Mouse (Mus musculus): ENCODE data around the gene Soat1. TPM values are rescaled to one million over a fixed set of nuclear protein-coding genes. Genes with fewer than 3 reads are reported as not detected.

Soat1 gene
- polyA plus RNA-seq, 1 experiment from 2014 or later: 12.4 TPM

DNA sequence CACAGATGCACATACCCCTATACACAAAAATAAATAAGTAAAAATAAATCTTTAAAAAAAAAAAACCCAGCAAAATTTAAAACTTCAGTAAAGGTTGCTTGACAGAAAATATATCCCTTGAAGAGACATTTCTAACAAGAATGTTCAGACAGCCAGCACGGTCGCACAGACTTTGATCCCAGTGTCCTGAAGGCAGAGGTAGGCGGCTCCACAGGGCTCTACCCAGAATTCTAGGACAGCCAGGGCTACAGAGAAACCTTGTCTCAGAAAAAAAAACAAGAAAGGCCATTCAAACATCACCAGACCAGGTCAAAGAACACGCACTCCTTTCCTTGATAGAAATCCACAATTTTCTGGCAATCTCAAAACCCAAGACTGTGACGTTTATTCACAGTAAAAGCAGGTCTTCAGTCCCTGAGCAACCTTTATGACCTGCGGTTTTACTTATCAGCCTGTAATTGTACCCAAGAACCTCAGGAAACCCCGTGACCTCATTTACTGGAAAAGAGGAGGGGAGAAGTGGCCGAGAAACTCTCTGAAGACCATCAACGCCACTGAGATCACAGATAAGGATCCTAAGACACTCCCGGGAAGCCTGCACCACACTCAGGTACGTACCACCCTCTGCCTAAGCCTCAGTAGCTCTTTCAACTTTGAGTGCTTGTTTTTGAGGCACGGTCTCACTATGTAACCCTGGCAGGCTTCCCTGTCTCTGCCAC is 11.7 kb downstream of the Soat1 start:
- no peak for ATAC-seq (replicated peaks)
- Histone ChIP-seq H3K9me3 (no peaks in the 10 kb centered on the region), H3K4me3 (no peak overlapping the region), H3K4me1 (no peaks in the 10 kb centered on the region), H3K9ac (replicated peaks) (no peak overlapping the region), H3K27me3 (no peaks in the 10 kb centered on the region), H3K4me2 (replicated peaks) (no peak overlapping the region), H3K36me3 (peaks cover 16% of the 10 kb centered on the region; the same call in 1 of the 2 replicates), H3K27ac (replicated peaks) (no peak overlapping the region)
- WGBS: 86% methylated on average over 12 of the region's 12 CpGs

DNA sequence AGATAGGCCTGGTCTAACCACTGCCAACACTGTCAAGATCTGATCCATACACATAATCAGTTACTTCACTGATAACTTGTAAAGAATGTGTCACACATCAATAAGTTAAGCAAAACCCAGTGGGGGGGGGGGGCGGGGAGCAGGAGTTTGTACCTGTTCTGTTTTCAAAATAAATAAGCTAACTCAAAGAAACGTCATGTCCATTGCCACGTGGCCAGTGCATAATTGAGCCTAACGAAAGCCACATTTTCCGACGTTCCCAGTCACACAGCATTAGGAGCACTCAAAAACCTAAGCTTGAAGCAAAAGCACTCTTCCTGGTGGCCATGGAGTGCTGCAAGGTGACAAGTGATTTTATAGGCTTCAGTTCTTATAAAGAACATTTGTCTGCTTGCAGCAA is 13.1 kb downstream of the Soat1 start:
- WGBS: 87% methylated on average over 6 of the region's 6 CpGs
- Histone ChIP-seq H3K27ac (replicated peaks) (no peak overlapping the region), H3K9ac (replicated peaks) (no peak overlapping the region), H3K4me1 (no peaks in the 10 kb centered on the region), H3K27me3 (no peaks in the 10 kb centered on the region), H3K4me2 (replicated peaks) (no peak overlapping the region), H3K4me3 (no peak overlapping the region), H3K9me3 (no peaks in the 10 kb centered on the region), H3K36me3 (peaks cover 10% of the 10 kb centered on the region; the same call in 1 of the 2 replicates)
- ATAC-seq (replicated peaks): no peak

DNA sequence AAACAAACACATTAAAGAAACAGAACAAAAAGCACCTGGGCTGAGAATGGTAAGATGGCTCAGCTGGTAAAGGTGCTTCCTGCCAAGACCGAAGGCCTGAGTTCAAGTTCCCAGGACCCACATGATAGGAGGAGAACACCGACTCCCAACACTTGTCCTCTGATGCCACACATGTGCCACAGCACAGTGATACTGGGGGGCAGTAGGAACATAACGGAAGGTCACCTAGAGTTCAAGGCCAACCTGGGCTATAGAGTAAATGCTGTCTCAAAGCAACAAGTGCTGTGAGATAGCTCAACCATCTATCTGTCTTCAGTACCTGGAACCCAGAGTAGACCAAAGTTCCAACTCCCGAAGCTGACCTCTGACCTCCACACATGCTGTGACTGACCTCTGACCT is 13.9 kb downstream of the Soat1 start:
- Histone ChIP-seq H3K36me3 (peaks cover 5% of the 10 kb centered on the region; the same call in 1 of the 2 replicates), H3K27me3 (no peaks in the 10 kb centered on the region), H3K9ac (replicated peaks) (no peak overlapping the region), H3K4me3 (no peak overlapping the region), H3K4me2 (replicated peaks) (no peak overlapping the region), H3K4me1 (no peaks in the 10 kb centered on the region), H3K9me3 (no peaks in the 10 kb centered on the region), H3K27ac (replicated peaks) (no peak overlapping the region)
- ATAC-seq (replicated peaks): no peak
- 95% methylated on average over 4 of the region's 4 CpGs for WGBS

DNA sequence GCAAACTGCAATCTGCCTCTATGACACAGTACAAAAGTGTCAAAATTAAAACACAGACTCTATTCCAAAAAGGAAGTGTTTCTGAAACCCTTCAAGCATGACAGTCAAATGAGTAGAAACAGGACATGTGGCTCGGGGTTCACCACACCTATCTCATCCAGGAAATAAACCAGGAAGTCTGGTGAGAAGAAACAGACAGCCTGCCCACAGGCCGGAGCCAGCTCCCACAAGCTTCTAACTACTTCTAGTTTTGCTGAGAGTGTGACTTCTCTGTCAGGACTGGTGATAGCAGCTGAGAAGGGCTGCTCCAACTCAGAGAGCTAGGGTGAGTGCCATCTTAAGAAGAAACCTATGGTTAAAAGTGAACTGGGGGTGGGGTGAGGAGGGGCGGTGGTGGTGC is 14.4 kb downstream of the Soat1 start:
- no peaks in the 10 kb centered on the region for H3K4me1 ChIP-seq
- no peak overlapping the region for H3K27ac ChIP-seq (replicated peaks)
- no peak overlapping the region for H3K4me2 ChIP-seq (replicated peaks)
- no peaks in the 10 kb centered on the region for H3K9me3 ChIP-seq
- 0 out of 2 replicates have a peak, but pooled peaks cover 3% of the 10 kb centered on the region for H3K36me3 ChIP-seq
- H3K4me3 ChIP-seq: no peak overlapping the region
- H3K9ac ChIP-seq (replicated peaks): no peak overlapping the region
- H3K27me3 ChIP-seq: no peaks in the 10 kb centered on the region
- WGBS: 86% methylated on average over 3 of the region's 3 CpGs
- no peak for ATAC-seq (replicated peaks)

DNA sequence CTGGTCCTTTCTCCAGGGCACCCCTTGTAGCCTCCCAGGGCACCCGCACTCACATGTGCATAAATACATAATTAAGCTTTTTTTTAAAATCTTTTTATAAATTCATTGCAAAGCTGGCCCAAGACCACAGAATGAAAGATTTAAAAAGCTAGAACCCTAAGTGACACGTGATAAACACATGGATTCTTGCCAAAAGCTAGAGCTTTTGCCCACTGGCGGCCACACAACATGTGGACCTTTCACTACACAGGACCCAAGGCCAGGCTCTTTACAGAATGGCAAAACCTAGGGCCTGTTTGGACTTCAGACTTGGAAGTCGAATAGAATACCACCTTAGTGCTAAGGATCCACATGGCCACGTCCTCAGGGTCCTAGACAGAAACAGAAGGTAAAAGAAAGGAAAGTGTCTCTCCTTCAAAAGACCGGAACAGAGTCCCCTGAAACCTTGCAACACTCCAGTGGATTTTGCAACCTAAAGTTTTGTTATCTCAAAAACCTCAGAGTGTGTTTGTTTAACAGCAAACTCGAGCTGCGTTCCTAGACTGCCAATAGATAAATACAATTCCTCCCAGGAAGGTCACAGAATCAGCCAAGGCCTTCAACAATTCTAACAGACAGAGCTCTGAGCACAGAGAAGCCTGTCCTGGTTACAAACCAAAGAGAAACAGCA is 15.6 kb downstream of the Soat1 start:
- Histone ChIP-seq H3K4me2 (replicated peaks) (no peak overlapping the region), H3K4me3 (no peak overlapping the region), H3K9ac (replicated peaks) (no peak overlapping the region), H3K27me3 (no peaks in the 10 kb centered on the region), H3K4me1 (no peaks in the 10 kb centered on the region), H3K27ac (replicated peaks) (no peak overlapping the region), H3K36me3 (0 out of 2 replicates have a peak, but pooled peaks cover 3% of the 10 kb centered on the region), H3K9me3 (no peaks in the 10 kb centered on the region)
- WGBS: 87% methylated on average over 8 of the region's 8 CpGs
- no peak for ATAC-seq (replicated peaks)

DNA sequence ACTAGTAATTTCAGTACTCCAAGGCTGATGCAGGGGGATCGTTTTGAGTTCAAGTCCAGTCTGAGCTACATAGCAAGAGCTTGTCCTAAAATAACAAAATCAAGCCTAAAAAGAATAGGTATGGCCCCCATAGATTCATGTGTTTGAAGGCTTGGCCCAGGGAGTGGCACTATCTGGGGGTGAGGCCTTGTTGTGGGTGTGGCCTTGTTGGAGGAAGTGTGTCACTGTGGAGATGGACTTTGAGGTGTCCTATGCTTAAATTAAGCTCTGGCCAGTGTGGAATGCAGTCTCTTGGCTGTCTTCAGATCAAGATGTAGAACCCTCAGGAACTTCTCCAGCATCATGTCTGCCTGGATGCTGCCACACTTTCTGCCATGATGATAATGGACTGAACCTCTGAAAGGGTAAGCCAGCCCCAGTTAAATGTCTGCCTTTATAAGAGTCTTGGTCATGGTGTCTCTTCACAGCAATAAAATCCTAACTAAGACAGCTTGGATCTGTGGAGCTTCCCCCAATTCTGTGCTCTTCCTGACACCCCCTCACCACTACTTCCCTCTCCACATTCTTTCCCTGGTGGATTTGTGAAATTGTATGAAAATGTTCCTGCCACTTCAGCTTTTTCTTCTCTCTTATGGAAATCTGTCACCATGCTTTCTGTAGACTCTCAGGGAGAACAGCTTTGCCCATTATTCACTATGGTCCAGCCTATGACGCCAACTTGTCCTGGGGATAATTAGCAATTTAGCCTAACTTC is 18.9 kb downstream of the Soat1 start:
- WGBS: 92% methylated on average over 2 of the region's 2 CpGs
- Histone ChIP-seq H3K4me1 (0 out of 2 replicates have a peak, but pooled peaks cover 4% of the 10 kb centered on the region), H3K4me3 (no peak overlapping the region), H3K27ac (replicated peaks) (no peak overlapping the region), H3K4me2 (replicated peaks) (no peak overlapping the region), H3K9me3 (no peaks in the 10 kb centered on the region), H3K36me3 (0 out of 2 replicates have a peak, but pooled peaks cover 3% of the 10 kb centered on the region), H3K27me3 (no peaks in the 10 kb centered on the region), H3K9ac (replicated peaks) (no peak overlapping the region)
- no peak for ATAC-seq (replicated peaks)

GRCm38 (mm10) chr1:156454384-156454783 is 19.7 kb downstream of the Soat1 start:
- Histone ChIP-seq H3K4me1 (0 out of 2 replicates have a peak, but pooled peaks cover 4% of the 10 kb centered on the region), H3K4me2 (replicated peaks) (no peak overlapping the region), H3K27ac (replicated peaks) (no peak overlapping the region), H3K36me3 (0 out of 2 replicates have a peak, but pooled peaks cover 3% of the 10 kb centered on the region), H3K4me3 (no peak overlapping the region), H3K9me3 (no peaks in the 10 kb centered on the region), H3K27me3 (no peaks in the 10 kb centered on the region), H3K9ac (replicated peaks) (no peak overlapping the region)
- no peak for ATAC-seq (replicated peaks)
- 68% methylated on average over 7 of the region's 7 CpGs for WGBS

- no peak for ATAC-seq (replicated peaks)
- Histone ChIP-seq H3K27me3 (no peaks in the 10 kb centered on the region), H3K4me1 (0 out of 2 replicates have a peak, but pooled peaks cover 4% of the 10 kb centered on the region), H3K9me3 (no peaks in the 10 kb centered on the region), H3K9ac (replicated peaks) (no peak overlapping the region), H3K36me3 (0 out of 2 replicates have a peak, but pooled peaks cover 3% of the 10 kb centered on the region), H3K4me2 (replicated peaks) (no peak overlapping the region), H3K27ac (replicated peaks) (no peak overlapping the region), H3K4me3 (no peak overlapping the region)
- WGBS: 88% methylated on average over 10 of the region's 10 CpGs
These were observed 20.3 kb downstream of the Soat1 start for GRCm38 (mm10) chr1:156453876-156454275.

DNA sequence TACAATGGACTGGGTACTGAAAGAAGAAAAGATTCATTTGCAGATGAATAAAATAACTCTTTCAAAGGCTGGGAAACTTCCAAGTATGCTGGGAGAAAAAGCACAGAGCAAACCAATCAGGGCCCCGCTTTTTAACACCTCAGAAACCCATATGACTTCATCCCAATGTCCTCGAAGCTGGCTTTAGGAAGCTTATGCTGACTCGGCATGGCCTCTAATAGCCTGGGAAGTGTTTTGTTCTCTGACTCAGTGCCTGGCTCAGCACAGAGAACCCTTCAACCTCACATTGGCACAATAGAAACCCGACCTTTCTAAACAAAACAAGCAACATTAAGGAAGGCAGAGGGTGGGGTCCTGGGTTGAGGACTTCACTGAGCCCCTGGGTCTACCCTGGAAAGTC is 23.7 kb downstream of the Soat1 start:
- Histone ChIP-seq H3K27ac (replicated peaks) (no peak overlapping the region), H3K36me3 (no peaks in the 10 kb centered on the region), H3K9ac (replicated peaks) (no peak overlapping the region), H3K27me3 (no peaks in the 10 kb centered on the region), H3K4me2 (replicated peaks) (no peak overlapping the region), H3K9me3 (no peaks in the 10 kb centered on the region), H3K4me1 (peaks cover 4% of the 10 kb centered on the region), H3K4me3 (no peak overlapping the region)
- no peak for ATAC-seq (replicated peaks)
- WGBS: 14% methylated on average over 4 of the region's 4 CpGs

- H3K4me1 ChIP-seq: peaks cover 12% of the 10 kb centered on the region
- 65% methylated on average over 17 of the region's 17 CpGs for WGBS
- ATAC-seq (replicated peaks): no peak
These were observed 24.4 kb downstream of the Soat1 start for GRCm38 (mm10) chr1:156449691-156450090.

GRCm38 (mm10) chr1:156449089-156449488 is 25.0 kb downstream of the Soat1 start:
- Histone ChIP-seq H3K36me3 (no peaks in the 10 kb centered on the region), H3K27ac (replicated peaks) (no peak overlapping the region), H3K9me3 (no peaks in the 10 kb centered on the region), H3K4me1 (peaks cover 15% of the 10 kb centered on the region), H3K4me2 (replicated peaks) (no peak overlapping the region), H3K9ac (replicated peaks) (no peak overlapping the region), H3K27me3 (no peaks in the 10 kb centered on the region), H3K4me3 (no peak overlapping the region)
- ATAC-seq (replicated peaks): no peak
- WGBS: 87% methylated on average over 7 of the region's 7 CpGs

More at GRCm38 (mm10) chr1:156449691-156450090, 24.4 kb downstream of the Soat1 start:
- Histone ChIP-seq H3K9ac (replicated peaks) (no peak overlapping the region), H3K27me3 (no peaks in the 10 kb centered on the region), H3K9me3 (no peaks in the 10 kb centered on the region), H3K27ac (replicated peaks) (no peak overlapping the region), H3K4me2 (replicated peaks) (no peak overlapping the region), H3K36me3 (no peaks in the 10 kb centered on the region), H3K4me3 (no peak overlapping the region)

DNA sequence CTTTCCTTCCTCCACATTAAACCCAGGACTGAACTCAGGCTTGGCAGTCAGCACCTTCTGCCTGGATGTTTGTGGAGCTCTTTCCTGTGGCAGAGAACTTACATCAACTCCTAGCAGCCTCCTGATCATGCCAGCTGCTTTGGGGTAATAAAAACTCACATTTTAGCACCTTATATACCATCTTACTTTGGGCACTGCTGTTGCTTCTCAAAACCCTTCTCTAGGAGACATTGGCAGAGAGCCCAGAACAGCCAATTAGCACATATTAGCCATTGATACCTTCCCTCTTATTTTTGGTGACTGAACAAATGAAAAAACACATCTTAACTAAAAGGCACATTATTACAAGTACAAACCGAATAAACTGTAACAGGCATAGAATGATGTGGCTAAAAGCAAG is 29.1 kb downstream of the Soat1 start:
- Histone ChIP-seq H3K4me3 (no peak overlapping the region), H3K4me2 (replicated peaks) (no peak overlapping the region), H3K9me3 (no peaks in the 10 kb centered on the region), H3K27me3 (no peaks in the 10 kb centered on the region), H3K9ac (replicated peaks) (no peak overlapping the region), H3K4me1 (peaks cover 11% of the 10 kb centered on the region), H3K36me3 (peaks cover 11% of the 10 kb centered on the region; the same call in 1 of the 2 replicates), H3K27ac (replicated peaks) (peak overlapping the region; percentile 25; the same call in 1 of the 2 replicates)
- WGBS: 12% methylated on average over 1 of the region's 1 CpGs
- no peak for ATAC-seq (replicated peaks)

Data from forebrain, embryonic 15.5 days (tissue).